Mouse (Mus musculus) kidney, postnatal 0 days (tissue): ENCODE data around the gene Gm17190. TPM values are rescaled to one million over a fixed set of nuclear protein-coding genes. Genes with fewer than 3 reads are reported as not detected.
A peak's percentile ranks its signal among the peaks of the same experiment; 100 is the strongest.

Experiments
- ATAC-seq: fragments of 200-750 bp; cut with Nextera tagmentation; replicated peaks from 2 replicates; pipeline ENCODE4 v1.8.0; 2017; ENCODE audit warnings: low read depth, moderate number of reproducible peaks, moderate TSS enrichment, moderate library complexity; ENCODE audit not compliant: low FRiP score
- DNase-seq: peaks from one replicate; pipeline ENCODE4 v3.0.0-alpha.2; 2016; ENCODE audit warnings: low spot score
- H3K27ac ChIP-seq: fragments of 300-500 bp; sonication (generic); 2 replicates; pipeline ENCODE4 v1.5.1; 2014; ENCODE audit warnings: mild to moderate bottlenecking
- H3K27me3 ChIP-seq: fragments of 300-500 bp; sonication (generic); 2 replicates; pipeline ENCODE4 v1.6.1; 2014; ENCODE audit warnings: low read length, mixed read lengths; ENCODE audit not compliant: insufficient read depth
- H3K36me3 ChIP-seq: fragments of 300-500 bp; sonication (generic); 2 replicates; pipeline ENCODE4 v1.6.1; 2014; ENCODE audit warnings: low read length, mixed read lengths; ENCODE audit not compliant: insufficient read depth
- H3K4me1 ChIP-seq: fragments of 300-500 bp; sonication (generic); replicated peaks from 2 replicates; pipeline ENCODE4 v1.6.1; 2014; ENCODE audit warnings: antibody characterized with exemption, low read length, mixed read lengths; ENCODE audit not compliant: insufficient read depth
- H3K4me2 ChIP-seq: fragments of 300-500 bp; sonication (generic); 2 replicates; pipeline ENCODE4 v1.6.1; 2014; ENCODE audit warnings: mild to moderate bottlenecking, low read length, moderate library complexity, mixed read lengths
- H3K4me3 ChIP-seq: fragments of 300-500 bp; sonication (generic); replicated peaks from 2 replicates; pipeline ENCODE4 v1.5.1; 2014; ENCODE audit warnings: low read depth, low read length
- H3K9ac ChIP-seq: fragments of 300-500 bp; sonication (generic); 2 replicates; pipeline ENCODE4 v1.6.1; 2014; ENCODE audit warnings: low read depth, low read length
- H3K9me3 ChIP-seq: fragments of 300-500 bp; sonication (generic); replicated peaks from 2 replicates; pipeline ENCODE4 v1.6.1; 2016; ENCODE audit warnings: low read length, inconsistent platforms, mixed read lengths
- CTCF ChIP-seq: IDR thresholded peaks from 2 replicates; pipeline ENCODE4 v1.5.1; 2016; ENCODE audit warnings: antibody characterized with exemption, low read depth, mild to moderate bottlenecking, moderate library complexity
- WGBS: fragments of 180-500 bp; shearing (Covaris S2); extraction: QIAGEN DNeasy Blood & Tissue Kit; methylation state at CpG from one replicate; pipeline ENCODE4 v1.1.7; 2014; 5-methylcytosine and 5-hydroxymethylcytosine counted together
- polyA plus RNA-seq: library from polyadenylated mRNA; unstranded; fragments of >200 nt; fragmentation: Nextera tagmentation; extraction: Ambion mirVana; gene quantifications from 2 replicates; pipeline ENCODE4 v1.2.1, GENCODE M21; 2015

Gm17190 gene
- polyA plus RNA-seq, 1 experiment from 2014 or later = not detected

DNA sequence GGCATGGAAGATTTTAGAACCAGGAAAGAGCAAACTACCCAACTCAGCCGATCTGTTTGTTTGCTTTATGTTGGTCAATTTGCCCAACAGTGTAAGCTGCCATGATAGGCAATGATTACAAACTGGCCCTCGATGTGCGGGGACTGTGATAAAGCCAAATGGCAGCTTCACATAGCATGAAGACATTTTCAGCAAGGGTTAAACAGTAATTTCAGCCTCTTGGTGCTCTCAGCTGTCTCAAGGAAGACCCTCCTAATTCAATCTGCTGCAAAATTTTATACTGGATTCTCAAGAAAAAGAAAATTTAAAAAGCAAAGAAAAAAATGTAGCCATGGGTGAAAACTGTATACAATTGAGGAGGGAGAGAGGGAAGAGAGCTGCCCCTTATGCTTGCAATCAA lies 47.2 kb downstream of the Gm17190 start:
- no peak overlapping the region for H3K4me3 ChIP-seq
- peaks cover 44% of the 10 kb centered on the region for H3K27me3 ChIP-seq
- H3K36me3 ChIP-seq = no peaks in the 10 kb centered on the region
- H3K9ac ChIP-seq = no peak overlapping the region
- no peak for TF ChIP-seq CTCF
- WGBS = 77% methylated on average over 3 of the region's 3 CpGs
- no peak for DNase-seq
- H3K27ac ChIP-seq = no peak overlapping the region
- no peak overlapping the region for H3K4me2 ChIP-seq
- ATAC-seq = no peak
- peaks cover 13% of the 10 kb centered on the region for H3K4me1 ChIP-seq
- H3K9me3 ChIP-seq = no peaks in the 10 kb centered on the region

DNA sequence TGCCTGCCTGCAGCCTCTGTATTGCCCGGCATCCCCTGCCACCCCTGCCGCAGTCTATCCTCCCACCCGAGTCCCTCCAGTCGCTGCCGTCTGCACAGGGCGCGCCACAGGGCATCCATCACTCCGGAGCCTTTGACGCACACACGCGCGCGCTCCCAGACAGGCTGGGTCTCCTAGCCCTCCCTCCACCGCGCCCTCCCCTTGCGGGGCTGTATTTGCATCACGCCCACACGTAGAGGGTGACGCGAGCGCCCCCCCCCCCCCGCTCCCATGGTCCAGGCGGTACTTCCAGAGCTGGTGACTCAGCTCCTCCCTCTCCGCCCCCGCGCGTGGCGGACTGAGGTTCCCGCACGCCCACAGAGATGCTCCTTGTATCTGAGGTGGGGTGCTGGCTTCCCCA lies 49.2 kb downstream of the Gm17190 start:
- under 1% methylated on average over 29 of the region's 30 CpGs for WGBS
- Histone ChIP-seq H3K27ac (no peak overlapping the region), H3K9ac (no peak overlapping the region), H3K9me3 (no peaks in the 10 kb centered on the region), H3K27me3 (peaks cover 54% of the 10 kb centered on the region), H3K4me2 (peak overlapping the region; percentile 76), H3K4me3 (peak overlapping the region; percentile 31), H3K36me3 (no peaks in the 10 kb centered on the region), H3K4me1 (peaks cover 13% of the 10 kb centered on the region)
- DNase-seq = peak; percentile 4
- peak; percentile 38; the same call in 1 of the 2 replicates for ATAC-seq
- no peak for TF ChIP-seq CTCF

DNA sequence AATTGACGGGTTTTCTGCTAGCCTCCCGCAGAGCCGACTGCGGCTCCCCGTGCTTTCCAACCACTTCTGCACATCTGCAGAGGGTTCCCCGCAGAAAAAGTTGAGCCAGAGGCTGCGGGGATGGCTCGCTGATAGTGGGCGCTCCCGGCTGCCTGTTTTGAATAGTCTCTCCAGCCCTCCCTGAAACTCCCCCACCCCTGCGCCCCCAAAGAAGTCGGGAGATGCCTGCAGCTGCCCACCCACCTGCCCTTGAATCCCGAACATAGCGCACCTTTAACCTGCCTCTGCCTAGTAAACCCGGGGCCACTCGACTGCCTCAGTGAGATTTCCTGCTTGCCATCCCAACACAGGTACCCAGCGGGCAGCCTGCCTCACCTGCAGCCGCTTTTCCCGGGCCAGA lies 50.1 kb downstream of the Gm17190 start:
- no peak for DNase-seq
- Histone ChIP-seq H3K36me3 (no peaks in the 10 kb centered on the region), H3K4me2 (peak overlapping the region; percentile 76), H3K27me3 (peaks cover 54% of the 10 kb centered on the region), H3K9me3 (no peaks in the 10 kb centered on the region), H3K4me1 (peaks cover 13% of the 10 kb centered on the region), H3K9ac (no peak overlapping the region), H3K4me3 (peak overlapping the region; percentile 36), H3K27ac (no peak overlapping the region)
- TF ChIP-seq CTCF = no peak
- 1% methylated on average over 19 of the region's 19 CpGs for WGBS
- 0 out of 2 replicates have a peak, but pooled peaks have one; percentile 6 for ATAC-seq

DNA sequence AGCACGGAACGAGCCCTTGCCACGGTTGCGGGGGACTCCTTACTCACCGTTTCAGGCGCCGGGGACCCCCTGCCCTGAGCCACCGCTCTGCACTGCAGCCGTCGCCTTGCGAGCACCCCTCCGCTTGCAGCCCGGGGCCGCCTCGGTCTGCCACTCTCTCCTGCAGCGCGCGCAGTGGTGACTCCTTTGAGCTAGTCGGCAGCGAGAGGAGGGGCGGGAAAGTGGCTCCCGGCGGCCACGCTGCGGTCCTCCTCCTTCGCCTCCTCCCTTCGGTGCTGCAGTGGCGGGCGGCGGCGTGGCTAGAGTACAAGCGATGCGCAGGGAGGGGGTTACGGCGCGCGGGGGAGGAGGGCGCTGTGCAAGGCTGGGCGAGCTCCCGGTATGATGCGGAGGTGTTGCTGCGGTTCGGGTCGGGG lies 50.6 kb downstream of the Gm17190 start, which contains the start of gene Sv2c:
TSS of gene Sv2c (minus strand) at position 177 of the 416 bp plus-strand sequence.
- H3K36me3 ChIP-seq = no peaks in the 10 kb centered on the region
- ATAC-seq (peak; percentile 73; the same call in 1 of the 2 replicates), DNase-seq (peak; percentile 84)
- H3K27me3 ChIP-seq = peaks cover 54% of the 10 kb centered on the region
- peak within 1 kb of the TSS; percentile 36 for H3K4me3 ChIP-seq
- H3K9ac ChIP-seq = no peak within 1 kb of the TSS
- under 1% methylated on average over 44 of the region's 44 CpGs for whole genome bisulfite sequencing
- peaks cover 13% of the 10 kb centered on the region for H3K4me1 ChIP-seq
- no peak for TF ChIP-seq CTCF
- no peaks in the 10 kb centered on the region for H3K9me3 ChIP-seq
- H3K27ac ChIP-seq = no peak within 1 kb of the TSS
- peak within 1 kb of the TSS; percentile 76 for H3K4me2 ChIP-seq

Other genes with a start within 250 kb of the Gm17190 start
- gene Iqgap2, start 190.1 kb upstream of the Gm17190 start, polyA plus RNA-seq = 9.8 and 11.1 TPM in 2 replicates
- 24.0 and 28.2 TPM in 2 replicates for gene Gm20075, start 678 bp upstream of the Gm17190 start, polyA plus RNA-seq
- gene Sv2c, start 50.5 kb downstream of the Gm17190 start, polyA plus RNA-seq = 0.39 and 0.54 TPM in 2 replicates